Mouse (Mus musculus) regulatory T cell (primary cell): ENCODE data around the gene Tead2.
"Not testable (repeated sequence)": the region's sequence is repeated elsewhere in the genome, so short reads cannot be mapped to it uniquely, and the experiment has no call there.

Source experiments
- in situ Hi-C: fragments of 300-600 bp; cut with MboI, MseI; formaldehyde crosslinking; loops from one replicate; pipeline ENCODE4 v1.15.1; 2025; ENCODE audit warnings: high pct_unique_total_duplicates

Gene Tead2

DNA sequence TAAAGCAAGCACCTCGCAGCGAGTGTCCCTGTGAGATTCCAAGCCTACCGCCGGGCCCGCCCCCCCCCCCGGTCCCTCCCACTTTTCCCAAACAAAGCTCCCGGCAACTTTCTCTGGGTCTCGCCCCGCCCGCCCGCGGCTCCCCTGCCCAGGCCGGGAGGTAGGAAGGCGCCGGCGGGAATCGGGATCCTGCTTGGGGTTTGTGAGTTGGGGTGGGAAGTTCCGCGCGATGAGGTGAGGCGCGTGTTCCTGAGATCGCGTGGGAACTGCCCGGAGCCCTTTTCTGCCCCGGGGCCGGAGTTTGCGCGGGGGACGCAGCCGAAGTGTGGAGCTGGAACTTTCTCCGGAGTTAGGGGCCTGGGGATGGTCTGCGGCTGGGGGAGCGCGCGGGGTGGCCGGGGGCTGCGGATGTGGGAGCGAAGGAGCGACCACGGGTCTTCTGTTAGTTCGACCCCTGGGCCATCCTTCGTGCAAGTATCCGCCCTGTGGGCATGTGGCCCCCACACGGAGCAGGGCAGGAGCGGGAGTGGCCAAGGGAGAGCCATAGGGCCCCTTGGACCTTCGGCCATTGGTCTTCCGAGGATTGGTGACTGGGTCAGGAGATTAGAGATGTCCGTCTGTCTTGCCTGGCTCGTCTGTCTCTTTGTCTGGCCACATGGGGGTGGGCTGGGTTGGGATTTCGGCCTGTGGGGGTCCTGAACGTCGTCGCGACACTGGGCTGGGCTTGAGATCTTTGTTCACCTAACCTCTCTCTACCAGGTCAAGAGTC is at the start of gene Tead2:
Gene Tead2 (plus strand): TSS at position 81 of the 769 bp plus-strand sequence.
- in situ Hi-C loops: no loop called here

DNA sequence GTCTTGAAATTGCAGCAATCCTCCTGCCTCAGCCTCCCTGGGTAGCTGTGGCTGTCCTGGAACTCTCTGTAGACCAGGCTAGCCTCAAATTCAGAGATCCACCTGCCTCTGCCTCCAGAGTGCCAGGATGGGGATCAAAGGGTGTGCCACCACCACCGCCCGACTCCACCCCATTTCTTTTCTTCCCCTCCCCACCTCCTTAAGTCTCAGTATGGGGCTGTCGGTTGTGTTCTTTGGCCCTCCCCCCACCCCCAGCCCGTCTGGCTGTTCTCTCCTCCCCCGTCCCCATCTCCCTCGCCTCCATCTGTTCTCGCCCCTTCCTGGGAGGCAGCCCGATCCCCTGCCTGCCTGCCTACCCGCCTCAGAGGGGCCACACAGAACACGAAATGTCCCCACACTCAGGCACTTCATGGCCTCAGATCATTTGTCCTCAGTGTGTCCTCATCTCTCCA is 48.6 kb upstream of the Tead2 start:
- in situ Hi-C loops: no loop called here

DNA sequence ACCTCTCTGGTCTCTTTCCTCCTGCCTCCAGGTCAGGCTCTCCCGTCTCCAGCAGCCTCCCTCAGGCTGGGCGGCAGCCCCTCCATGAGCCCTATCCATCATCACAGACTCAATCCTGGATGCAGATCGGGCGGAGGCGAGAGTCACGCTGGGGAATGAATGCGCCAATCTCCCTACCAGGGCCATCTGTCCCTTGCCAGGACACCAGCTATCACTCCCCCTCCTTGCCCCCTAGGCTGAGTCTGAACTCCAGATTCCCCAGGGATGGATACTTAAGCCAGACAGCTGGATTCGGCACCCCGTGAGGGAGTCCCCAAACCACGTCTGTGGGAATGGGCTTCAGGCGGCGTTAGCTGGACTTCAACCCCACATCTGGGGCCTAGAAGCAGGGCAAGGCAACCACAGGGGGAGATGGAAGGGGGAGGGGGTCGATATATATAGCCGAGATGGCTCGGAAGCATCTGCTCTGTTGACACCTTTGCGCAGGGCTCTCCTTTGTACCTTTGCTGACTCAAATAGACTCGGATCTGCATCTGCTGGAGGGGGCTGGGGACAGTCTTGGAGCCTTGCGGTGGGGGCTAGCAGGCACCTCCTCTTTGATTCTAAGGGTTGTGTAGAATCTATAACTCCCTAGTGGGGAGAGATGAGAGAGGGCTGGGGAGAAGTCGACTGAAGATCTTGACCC is 47.6 kb upstream of the Tead2 start:
- in situ Hi-C loops: no loop called here

DNA sequence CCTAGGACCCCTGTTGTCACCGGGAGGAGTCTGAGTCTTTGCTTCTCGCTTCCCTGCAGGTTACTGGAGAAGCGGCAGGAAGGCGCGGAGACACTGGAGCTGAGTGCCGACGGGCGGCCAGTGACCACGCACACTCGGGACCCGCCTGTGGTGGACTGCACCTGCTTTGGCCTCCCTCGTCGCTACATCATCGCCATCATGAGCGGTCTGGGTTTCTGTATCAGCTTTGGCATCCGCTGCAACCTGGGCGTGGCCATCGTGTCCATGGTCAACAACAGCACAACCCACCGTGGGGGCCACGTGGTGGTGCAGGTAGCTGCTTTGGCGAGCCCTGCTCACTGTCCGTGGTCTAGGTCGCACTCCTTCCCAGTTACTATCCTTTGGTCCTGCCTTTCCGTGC is 46.9 kb upstream of the Tead2 start:
- in situ Hi-C loops: no loop called here

DNA sequence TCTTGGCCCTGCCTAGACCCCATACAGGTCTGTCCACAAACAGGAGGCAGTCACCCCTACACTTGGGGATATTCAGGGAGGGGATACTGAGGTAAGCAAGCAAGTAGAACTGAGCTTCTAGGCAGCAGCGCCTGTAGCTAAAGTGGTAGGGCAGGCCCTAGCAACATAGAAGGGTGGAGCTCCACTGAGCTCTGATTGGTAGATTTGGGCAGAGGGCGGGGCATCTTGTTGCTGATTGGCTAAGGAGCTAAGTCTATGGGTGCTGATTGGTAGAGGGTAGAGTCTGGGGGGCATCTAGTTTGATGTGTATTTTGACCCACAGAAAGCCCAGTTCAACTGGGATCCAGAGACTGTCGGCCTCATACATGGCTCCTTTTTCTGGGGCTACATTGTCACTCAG is 46.1 kb upstream of the Tead2 start:
- in situ Hi-C loops: no loop called here

DNA sequence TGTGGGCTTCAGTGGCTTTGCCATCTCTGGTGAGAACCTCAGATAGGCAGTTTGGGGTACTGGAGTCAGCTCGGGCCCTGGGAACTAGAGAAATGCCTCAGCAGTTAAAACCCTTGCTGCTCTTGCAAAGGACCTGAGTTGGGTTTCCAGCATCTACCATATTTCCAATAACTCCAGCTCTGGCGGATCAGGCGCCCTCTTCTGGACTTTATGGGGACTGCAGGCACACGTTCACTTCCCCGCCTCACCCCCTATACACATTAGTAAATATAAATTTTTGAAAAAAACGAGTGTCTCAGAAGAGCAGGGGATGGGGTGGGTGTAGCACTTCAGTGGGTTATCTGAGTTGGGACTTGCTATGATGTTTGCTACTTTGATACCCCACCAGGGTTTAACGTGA is 42.6 kb upstream of the Tead2 start:
- in situ Hi-C loops: no loop called here

DNA sequence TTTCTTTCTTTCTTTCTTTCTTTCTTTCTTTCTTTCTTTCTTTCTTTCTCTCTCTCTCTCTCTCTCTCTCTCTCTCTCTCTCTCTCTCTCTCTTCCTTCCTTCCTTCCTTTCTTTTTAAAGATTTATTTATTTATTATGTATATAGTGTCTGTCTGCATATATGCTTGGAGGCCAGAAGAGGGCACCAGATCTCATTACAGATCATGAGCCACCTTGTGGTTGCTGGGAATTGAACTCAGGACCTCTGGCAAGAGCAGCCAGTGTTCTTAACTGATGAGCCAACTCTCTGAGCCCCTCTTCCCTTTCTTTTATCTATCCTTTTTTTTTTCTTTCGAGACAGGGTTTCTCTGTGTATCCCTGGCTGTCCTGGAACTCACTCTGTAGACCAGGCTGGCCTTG is 41.8 kb upstream of the Tead2 start:
- in situ Hi-C loops: not testable (repeated sequence)

DNA sequence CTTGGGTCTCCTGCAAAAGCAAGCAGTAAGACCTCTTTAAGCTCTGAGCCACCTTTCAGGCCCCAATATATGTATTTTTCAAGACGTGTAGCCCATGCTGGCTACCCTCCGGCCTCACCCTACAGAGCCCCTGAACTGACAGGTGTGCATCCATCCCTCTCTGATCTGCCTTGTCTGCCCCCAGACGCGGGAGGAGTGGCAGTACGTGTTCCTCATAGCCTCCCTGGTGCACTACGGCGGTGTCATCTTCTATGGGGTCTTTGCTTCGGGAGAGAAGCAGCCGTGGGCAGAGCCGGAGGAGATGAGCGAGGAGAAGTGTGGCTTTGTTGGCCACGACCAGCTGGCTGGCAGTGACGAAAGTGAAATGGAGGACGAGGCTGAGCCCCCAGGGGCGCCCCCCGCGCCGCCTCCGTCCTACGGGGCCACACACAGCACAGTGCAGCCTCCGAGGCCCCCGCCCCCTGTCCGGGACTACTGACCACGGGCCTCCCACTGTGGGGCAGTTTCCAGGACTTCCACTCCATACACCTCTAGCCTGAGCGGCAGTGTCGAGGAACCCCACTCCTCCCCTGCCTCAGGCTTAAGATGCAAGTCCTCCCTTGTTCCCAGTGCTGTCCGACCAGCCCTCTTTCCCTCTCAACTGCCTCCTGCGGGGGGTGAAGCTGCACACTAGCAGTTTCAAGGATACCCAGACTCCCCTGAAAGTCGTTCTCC is 40.8 kb upstream of the Tead2 start:
- in situ Hi-C loops: no loop called here

DNA sequence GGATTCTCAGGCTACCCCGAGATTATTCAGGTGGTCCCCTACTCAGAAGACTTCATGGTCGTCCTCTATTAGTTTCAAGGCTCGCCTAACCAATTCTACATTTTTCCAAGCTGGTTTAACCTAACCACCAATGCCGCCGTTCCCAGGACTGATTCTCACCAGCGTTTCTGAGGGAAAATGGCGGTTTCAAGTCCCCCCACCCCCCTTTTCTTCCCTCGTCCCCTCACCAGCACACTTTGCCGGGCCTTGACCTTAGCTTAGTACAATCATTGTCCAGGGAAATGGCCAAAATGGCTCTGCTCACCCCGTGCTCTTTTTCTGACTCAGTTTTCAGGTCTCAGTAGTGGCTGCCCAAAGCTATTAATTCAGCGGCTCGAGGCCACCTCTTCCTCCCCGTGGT is 40.2 kb upstream of the Tead2 start:
- in situ Hi-C loops: no loop called here

DNA sequence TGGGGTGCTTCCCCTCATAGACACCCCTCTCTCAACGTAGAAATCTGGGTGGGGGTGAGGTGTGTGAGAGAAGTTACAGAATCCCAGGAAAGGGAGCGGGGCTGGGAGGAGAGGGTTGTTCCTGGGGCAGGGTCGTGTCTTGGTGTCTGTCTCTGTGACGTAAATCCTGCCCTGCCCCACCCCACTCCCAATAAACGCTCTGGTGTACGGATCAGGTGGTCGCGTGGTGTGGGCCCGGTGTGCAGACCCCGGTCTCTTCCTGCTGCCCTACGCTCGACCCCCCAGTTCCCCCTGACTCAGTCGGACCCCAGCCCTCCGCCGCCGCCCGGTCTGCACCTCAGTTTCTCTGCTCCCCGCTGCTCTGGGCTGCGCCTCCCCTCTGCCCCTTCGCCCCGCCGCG is 39.6 kb upstream of the Tead2 start:
- in situ Hi-C loops: no loop called here

DNA sequence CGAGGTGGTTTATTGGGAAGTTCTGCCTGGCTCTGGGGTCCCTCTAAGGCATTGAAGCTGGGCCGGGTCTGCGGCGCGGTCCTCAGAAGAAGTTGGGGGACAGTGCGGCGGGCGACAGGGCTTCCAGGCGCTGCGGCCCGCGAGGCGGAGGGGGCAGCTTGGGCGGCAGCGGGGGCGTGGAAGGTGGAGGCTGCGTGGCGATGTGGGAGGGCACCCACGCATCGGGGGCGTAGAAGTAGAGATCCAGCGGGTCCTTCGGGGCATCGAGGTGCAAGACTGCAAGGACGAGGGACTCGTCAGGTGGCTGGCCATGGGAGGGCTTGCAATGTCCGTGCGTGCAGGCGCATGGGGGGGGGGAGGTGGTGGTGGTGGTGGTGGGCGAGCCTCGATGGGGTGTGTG is 39.2 kb upstream of the Tead2 start:
- in situ Hi-C loops: no loop called here

DNA sequence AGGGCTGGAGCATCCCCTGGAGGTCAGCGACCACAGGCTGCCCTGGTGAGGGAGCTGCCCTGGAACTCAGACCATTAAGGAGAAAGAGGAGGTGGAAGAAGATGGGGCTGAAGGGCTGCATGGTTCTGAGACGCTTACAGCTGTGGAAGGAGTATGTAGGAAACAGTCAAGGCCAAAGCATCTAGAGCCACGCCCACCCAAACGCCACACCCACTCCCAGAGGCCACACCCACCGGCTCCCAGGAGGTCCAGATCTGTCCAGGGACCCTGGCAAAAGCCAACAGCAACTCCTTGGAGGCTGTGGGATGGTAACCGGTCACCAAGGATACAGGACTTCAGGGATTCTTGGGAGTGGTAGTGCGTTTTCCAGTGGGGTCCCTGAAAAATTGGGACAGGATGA is 37.0 kb upstream of the Tead2 start:
- in situ Hi-C loops: no loop called here

DNA sequence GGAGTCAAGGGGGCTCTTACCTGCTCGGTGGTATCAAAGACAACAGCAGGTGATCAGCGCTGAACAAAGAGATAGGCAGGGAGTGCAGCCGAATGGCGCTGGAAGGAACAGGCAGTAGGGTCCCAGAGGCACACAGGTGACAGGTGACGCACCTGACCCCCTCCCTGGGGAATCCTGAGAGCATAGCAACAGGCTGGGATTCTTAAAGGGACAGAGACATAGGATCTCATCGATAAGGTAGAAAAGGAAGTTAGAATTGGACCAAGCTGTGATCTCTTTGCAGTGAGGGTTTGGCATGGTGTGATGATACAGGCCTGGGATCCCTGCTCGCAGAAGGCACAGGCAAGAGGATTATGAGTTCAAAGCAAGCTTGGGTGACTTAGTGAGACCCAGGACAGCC is 36.1 kb upstream of the Tead2 start, which contains the start of gene Gfy:
Gene Gfy (minus strand): TSS at position 101 of the 400 bp plus-strand sequence.
- in situ Hi-C loops: no loop called here

DNA sequence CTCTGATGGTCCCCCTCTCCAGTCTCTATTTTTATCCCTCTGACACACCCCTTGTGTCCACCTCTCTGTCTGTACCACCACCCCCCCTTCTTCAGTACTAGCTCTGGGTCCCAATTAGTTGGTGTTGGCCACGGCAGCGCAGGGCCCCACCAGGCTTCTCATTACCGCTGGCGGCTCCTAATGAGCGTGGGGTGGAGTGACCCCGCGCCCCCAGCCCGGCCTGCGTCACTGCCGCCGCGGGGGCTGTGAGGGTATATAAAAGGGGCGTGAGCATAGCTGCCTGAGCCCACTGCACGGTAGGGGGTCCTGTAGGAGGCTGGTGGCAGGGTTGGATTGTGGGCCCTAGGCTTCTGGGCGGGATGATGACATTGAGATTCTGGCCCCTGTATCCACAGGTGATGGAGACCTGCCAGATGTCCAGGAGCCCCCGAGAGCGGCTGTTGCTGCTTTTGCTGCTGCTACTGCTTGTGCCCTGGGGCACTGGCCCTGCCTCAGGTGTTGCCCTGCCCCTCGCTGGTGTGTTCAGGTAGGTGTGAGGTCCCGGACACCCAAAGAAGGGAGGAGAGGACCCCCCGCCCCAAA is 34.6 kb upstream of the Tead2 start, which contains the start of gene Pth2:
Gene Pth2 (plus strand): TSS at position 100 of the 582 bp plus-strand sequence.
- in situ Hi-C loops: no loop called here

DNA sequence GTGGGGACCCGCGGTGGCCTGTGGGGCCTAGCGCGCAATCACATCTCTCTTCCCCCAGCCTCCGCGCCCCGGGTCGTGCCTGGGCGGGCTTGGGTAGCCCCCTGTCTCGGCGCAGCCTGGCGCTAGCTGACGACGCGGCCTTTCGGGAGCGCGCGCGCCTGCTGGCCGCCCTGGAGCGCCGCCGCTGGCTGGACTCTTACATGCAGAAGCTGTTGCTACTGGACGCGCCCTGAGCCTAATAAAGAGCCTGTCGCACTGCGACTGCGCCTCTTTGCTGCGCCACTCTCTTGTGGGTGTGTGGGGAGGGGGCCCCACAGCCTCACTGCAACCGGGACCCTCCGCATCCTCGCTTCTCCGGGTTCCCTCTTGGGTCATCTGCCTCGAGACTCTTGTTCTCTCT is 34.0 kb upstream of the Tead2 start:
- in situ Hi-C loops: no loop called here

DNA sequence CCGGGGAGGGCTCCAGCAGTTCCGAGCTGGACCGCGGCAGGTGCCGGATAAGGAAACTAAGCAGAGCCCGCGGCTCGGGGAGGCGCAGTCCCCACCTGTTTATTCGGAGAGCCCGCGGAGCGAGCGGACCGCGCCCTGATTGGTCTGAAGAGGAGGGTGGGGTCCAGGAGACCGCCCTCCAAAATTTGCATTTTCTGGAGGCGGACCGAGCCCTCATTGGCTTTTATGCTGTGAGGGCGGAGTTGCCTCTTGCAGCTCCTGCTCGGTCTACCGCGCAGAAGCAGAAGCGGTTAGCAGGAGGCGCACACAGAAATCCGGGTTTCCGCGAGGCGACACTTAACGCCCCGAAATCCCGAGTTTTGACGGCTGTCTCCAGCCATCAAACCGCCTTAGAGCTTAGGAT is 33.4 kb upstream of the Tead2 start:
- in situ Hi-C loops: no loop called here

DNA sequence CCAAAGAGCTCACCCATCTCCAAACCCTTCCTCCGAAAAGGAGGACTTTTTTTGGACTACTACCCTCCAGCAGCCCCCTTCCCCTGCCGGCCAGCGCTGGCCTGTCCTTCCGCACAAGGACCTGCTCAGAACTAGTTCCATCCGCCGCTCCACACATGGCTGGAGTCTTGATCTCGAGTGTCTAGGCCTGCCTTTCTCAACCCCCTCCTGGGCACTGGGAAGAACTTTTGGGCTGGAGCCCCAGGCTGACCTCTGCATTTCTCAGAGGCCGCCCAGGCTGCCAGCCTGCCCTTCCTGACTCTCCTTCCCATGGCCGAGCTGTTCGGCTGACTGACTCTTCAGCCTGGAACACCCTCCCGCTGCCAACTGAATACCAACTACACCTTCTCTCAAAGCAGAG is 32.9 kb upstream of the Tead2 start:
- in situ Hi-C loops: no loop called here

DNA sequence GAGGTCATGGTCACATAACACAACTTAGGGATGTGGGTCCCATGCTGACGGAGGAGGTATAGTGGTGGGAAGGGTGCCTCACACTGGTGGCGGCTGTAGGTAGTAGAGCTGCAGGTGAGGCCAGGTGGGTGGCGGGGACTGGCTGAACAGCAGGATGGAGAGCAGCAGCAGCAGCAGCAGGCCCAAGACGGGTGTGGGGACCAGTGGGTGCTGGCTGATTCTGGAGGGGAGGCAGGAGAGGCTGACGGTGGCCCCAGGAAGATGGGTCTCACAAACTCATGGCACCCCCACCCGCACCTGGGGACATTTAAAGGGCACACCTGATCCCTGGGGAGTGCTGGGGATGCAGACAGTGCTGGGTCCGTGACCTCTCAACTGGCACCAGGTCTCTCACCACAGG is 31.9 kb upstream of the Tead2 start:
- in situ Hi-C loops: no loop called here

DNA sequence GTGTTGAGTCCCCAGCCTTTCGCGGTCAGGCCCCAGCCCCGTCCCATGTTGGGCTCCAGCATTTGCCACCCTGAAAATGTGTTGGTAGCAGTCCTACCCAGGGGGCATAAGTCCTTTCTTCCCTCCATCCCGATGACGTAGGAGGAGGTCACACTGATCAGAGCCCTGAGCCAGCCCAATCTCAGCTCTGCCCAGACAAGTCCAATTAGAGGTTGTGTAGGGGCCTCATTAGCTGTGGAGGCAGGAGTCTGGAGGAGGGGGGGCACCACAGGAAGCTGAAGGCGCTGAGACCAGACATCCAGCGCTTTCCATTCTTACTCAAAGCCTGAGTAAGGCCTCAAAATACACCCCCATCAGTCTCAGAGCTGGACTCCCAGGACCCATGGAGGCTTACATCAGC is 29.6 kb upstream of the Tead2 start:
- in situ Hi-C loops: no loop called here

DNA sequence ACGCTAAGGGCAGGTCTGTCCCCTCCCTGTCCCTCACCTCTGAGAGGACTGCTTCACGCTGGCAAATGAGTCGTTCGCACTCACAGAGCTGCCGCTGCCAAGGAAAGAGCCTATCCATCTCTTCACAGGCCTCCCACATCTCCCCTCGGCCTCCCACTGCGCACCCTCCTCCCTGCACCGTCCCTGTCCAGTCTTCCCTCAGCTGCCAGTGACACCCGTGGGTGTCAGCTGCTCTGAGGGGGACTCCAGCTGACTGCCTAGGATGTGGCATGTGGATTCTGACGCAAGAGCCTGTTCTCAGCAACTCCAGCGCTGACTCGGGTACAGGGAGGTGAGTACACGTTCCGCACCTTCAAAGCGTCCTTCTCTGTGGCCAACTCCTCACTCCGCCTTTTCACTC is 26.0 kb upstream of the Tead2 start:
- in situ Hi-C loops: no loop called here

DNA sequence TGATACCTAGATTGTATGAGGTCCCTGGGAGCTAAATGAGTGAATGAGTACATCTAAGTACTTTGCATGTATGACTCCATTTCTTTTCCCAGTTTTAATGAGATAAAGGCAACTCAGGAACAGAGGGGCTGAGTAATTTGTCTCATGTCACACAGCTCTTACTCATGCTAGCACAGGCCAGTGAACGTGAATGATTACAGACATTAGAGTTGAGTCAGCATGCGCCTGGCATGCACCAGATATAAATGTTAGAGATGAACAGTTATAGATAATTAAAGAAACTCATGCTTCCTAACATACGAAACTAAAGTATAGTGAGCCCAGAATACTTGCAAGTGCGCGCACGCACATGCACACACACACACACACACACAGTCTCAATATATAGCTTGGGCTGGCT is 25.4 kb upstream of the Tead2 start:
- in situ Hi-C loops: no loop called here

DNA sequence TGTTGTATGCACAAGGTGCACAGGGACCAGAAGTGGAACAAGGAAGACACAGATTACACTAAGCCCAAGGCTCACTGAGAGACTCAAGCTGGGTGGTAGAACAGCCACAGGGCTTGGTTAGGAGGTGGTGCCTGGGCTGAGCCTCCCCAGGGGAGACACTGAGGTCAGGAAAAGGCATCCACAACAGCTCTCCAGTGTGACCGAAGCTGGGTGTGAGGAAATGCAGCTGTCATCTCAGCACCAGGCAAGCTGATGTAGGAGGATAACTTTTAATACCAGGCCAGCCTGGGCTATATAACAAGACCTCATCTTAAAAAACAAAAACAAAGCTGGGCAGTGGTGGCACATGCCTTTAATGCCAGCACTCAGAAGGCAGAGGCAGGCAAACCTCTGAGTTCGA is 24.4 kb upstream of the Tead2 start:
- in situ Hi-C loops: no loop called here
